Mouse (Mus musculus): ENCODE data around the gene Shroom4.

Gene Shroom4

GRCm38 (mm10) chrX:6495456-6495855, 95.8 kb downstream of the Shroom4 start:
- no peak for DNase-seq (ENCODE audit: low spot score in 2 of 2)

DNA sequence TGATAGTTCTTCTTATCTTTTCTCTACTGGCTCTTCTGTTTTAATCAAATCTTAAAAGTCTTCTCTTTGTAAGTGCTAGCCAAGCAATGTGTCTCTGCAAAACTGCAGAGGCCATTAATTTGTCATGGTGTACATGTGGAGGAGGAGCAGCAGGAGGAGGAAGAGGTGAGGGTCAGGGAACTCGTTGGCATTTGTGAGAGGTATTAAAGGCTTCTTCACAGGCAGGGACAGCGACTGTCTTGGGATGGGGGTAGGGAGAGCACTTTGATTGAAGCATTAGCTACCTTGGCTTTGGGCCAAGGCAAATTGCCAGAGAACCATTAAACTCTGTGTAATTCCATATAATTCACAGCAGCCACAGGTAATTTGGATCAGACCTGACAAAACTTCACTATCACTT, 96.7 kb downstream of the Shroom4 start:
- DNase-seq (ENCODE audit: low spot score in 2 of 2): no peak

DNA sequence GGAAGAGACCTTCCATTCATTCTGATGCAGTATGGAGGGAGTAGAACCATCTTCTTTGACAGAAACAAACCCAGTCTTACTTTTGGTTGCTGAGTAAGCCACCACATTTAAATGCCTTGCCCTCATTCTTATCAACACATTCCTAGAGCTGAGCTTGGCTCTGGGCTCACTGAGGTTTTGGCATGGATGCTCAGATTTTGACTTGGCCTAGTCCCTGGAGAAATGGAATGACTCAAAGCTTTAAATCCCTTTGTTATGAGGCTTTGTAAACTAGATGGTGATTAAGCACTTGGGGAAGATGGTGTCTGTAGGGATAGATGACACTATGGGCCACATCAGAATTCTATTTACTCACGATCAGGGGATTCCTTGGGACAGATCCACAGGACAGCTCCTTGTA, 102.2 kb downstream of the Shroom4 start:
- DNase-seq (ENCODE audit: low spot score in 2 of 2): no peak

GRCm38 (mm10) chrX:6517217-6517616, 117.6 kb downstream of the Shroom4 start:
- DNase-seq (ENCODE audit: low spot score in 2 of 2): no peak

DNA sequence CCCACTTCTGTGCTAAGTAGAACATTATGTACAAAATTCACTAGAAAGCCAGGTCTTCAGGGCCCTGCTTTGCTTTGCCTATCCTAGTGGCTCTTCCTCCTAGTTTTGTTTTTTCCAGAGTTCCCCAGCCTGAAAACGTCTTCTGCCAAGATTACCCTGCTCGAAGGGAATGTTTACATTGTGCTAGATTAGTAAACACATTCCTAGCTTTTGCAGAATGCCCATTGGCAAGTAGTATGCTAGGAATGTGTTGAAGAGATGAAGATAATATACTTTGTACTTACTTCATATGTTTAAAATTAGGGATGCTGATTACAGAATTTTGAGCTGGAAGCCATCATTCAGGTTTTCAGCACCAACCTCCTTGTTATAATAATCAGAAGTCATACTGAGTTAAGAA, 118.8 kb downstream of the Shroom4 start:
- DNase-seq (ENCODE audit: low spot score in 2 of 2): no peak

- no peak for DNase-seq (ENCODE audit: low spot score in 2 of 2)
Measured at GRCm38 (mm10) chrX:6522935-6523334, 123.3 kb downstream of the Shroom4 start.

- no peak for DNase-seq (ENCODE audit: low spot score in 2 of 2)
Measured at GRCm38 (mm10) chrX:6536636-6537035, 137.0 kb downstream of the Shroom4 start.

DNA sequence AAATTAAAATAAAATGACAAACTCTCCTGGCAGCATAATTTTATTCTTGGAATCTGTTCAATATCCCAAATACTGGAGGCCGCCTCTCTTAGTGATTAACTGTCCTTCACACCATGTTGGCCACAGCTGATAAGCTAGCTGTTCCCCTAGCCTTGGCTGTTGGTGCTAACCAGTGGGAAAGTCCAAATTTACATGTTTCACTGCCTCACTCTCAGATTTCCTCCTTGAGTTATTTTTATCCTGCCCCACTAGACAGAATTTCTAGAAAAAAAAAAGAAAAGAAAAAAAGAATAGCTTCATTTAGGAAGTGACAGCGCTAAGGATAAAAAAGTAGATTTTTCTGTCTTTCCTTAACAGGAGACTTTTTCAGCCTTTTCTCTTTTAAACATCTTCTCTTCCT, 138.0 kb downstream of the Shroom4 start:
- no peak for DNase-seq (ENCODE audit: low spot score in 2 of 2)

GRCm38 (mm10) chrX:6565066-6565465, 165.4 kb downstream of the Shroom4 start:
- no peak for DNase-seq (ENCODE audit: low spot score in 2 of 2)

DNA sequence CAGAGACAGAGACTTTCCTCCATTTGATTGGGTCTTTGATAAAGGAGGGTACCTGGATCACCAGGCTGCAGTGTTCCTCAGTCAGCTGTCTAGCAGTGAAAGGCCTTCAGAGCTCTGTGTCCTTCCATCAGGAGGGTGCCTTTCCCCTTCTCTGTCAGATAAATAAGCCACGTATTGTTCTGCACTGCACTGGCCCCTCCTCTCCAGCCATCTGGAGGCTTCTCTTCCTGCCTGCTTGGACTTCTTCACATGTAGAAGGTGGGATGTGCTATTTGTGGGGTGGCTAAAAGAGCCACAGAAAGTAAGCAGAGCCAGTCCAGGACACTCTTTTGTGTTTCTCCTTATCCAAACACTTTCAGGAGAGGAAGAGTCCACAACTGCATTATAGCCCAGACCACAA, 174.9 kb downstream of the Shroom4 start:
- no peak for DNase-seq (ENCODE audit: low spot score in 2 of 2)

- no peak for DNase-seq (ENCODE audit: low spot score in 2 of 2)
Measured at GRCm38 (mm10) chrX:6577001-6577400, 177.3 kb downstream of the Shroom4 start.

DNA sequence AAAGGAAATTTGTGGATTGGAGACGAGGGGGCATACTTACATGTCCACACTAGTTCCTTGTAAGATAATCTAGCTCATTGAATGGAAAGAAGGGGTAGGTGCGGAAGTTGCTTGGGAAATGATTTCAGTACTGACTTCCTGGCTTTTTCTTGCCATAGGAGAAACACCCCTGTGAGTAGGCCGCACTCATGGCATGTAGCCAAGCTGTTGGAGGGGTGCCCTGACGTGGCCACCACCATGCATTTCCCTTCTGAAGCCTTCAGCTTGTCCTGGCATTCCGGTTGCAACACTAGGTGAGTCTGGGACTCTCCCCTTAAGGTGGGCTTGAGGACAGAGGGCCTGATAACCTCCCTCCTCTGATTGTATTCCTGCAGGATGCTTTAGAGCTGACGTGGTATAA, 181.0 kb downstream of the Shroom4 start:
- DNase-seq (ENCODE audit: low spot score in 2 of 2): no peak

GRCm38 (mm10) chrX:6581181-6581580, 181.5 kb downstream of the Shroom4 start:
- DNase-seq (ENCODE audit: low spot score in 2 of 2): no peak

GRCm38 (mm10) chrX:6582646-6583045, 183.0 kb downstream of the Shroom4 start:
- no peak for DNase-seq (ENCODE audit: low spot score in 2 of 2)

- no peak for DNase-seq (ENCODE audit: low spot score in 2 of 2)
Measured at GRCm38 (mm10) chrX:6594183-6594582, 194.5 kb downstream of the Shroom4 start.

- DNase-seq (ENCODE audit: low spot score in 2 of 2): no peak
Measured at GRCm38 (mm10) chrX:6654024-6654423, 254.4 kb downstream of the Shroom4 start.

GRCm38 (mm10) chrX:6658820-6659324, 259.2 kb downstream of the Shroom4 start:
- DNase-seq (ENCODE audit: low spot score in 2 of 2): no peak
